Mouse (Mus musculus): ENCODE measurements around the gene Cnnm1.
A peak's percentile ranks its signal among the peaks of the same experiment; 100 is the strongest.
"Not testable (repeated sequence)": the region's sequence is repeated elsewhere in the genome, so short reads cannot be mapped to it uniquely, and the experiment has no call there.

Gene Cnnm1

GRCm38 (mm10) chr19:43465601-43466255 lies 25.5 kb downstream of the Cnnm1 start:
- no peak for DNase-seq (ENCODE audit: low spot score)

GRCm38 (mm10) chr19:43467927-43468685 lies 27.9 kb downstream of the Cnnm1 start:
- DNase-seq (ENCODE audit: low spot score) = no peak

GRCm38 (mm10) chr19:43469333-43469732 lies 29.1 kb downstream of the Cnnm1 start:
- DNase-seq (ENCODE audit: low spot score) = no peak

- DNase-seq (ENCODE audit: low spot score) = no peak
Observed at GRCm38 (mm10) chr19:43472331-43472730, 32.1 kb downstream of the Cnnm1 start.

- DNase-seq (ENCODE audit: low spot score) = no peak
Observed at GRCm38 (mm10) chr19:43472781-43473180, 32.5 kb downstream of the Cnnm1 start.

GRCm38 (mm10) chr19:43475642-43476041 lies 35.4 kb downstream of the Cnnm1 start:
- no peak for DNase-seq (ENCODE audit: low spot score)

- DNase-seq (ENCODE audit: low spot score) = no peak
Observed at GRCm38 (mm10) chr19:43476063-43476462, 35.8 kb downstream of the Cnnm1 start.

- DNase-seq (ENCODE audit: low spot score) = no peak
Observed at GRCm38 (mm10) chr19:43477436-43477835, 37.2 kb downstream of the Cnnm1 start.

GRCm38 (mm10) chr19:43478891-43479290 lies 38.7 kb downstream of the Cnnm1 start:
- peak; percentile 89 for DNase-seq (ENCODE audit: low spot score)

- DNase-seq (ENCODE audit: low spot score) = no peak
Observed at GRCm38 (mm10) chr19:43479431-43479830, 39.2 kb downstream of the Cnnm1 start.

- no peak for DNase-seq (ENCODE audit: low spot score)
Observed at GRCm38 (mm10) chr19:43480512-43480911, 40.3 kb downstream of the Cnnm1 start.

- peak; percentile 65 for DNase-seq (ENCODE audit: low spot score)
Observed at GRCm38 (mm10) chr19:43487429-43487828, 47.2 kb downstream of the Cnnm1 start.

GRCm38 (mm10) chr19:43493316-43493715 lies 53.1 kb downstream of the Cnnm1 start:
- not testable (repeated sequence) for DNase-seq (ENCODE audit: low spot score)

- no peak for DNase-seq (ENCODE audit: low spot score)
Observed at GRCm38 (mm10) chr19:43493878-43494277, 53.6 kb downstream of the Cnnm1 start.

GRCm38 (mm10) chr19:43494914-43495313 lies 54.7 kb downstream of the Cnnm1 start:
- DNase-seq (ENCODE audit: low spot score) = peak; percentile 51

GRCm38 (mm10) chr19:43495846-43496245 lies 55.6 kb downstream of the Cnnm1 start:
- peak; percentile 85 for DNase-seq (ENCODE audit: low spot score)

GRCm38 (mm10) chr19:43497440-43497839 lies 57.2 kb downstream of the Cnnm1 start:
- DNase-seq (ENCODE audit: low spot score) = no peak

GRCm38 (mm10) chr19:43498874-43499273 lies 58.6 kb downstream of the Cnnm1 start:
- no peak for DNase-seq (ENCODE audit: low spot score)

- DNase-seq (ENCODE audit: low spot score) = no peak
Observed at GRCm38 (mm10) chr19:43502630-43503029, 62.4 kb downstream of the Cnnm1 start.

- DNase-seq (ENCODE audit: low spot score) = not testable (repeated sequence)
Observed at GRCm38 (mm10) chr19:43503593-43503992, 63.4 kb downstream of the Cnnm1 start.

GRCm38 (mm10) chr19:43505441-43505840 lies 65.2 kb downstream of the Cnnm1 start:
- DNase-seq (ENCODE audit: low spot score) = no peak

GRCm38 (mm10) chr19:43510436-43511220 lies 70.4 kb downstream of the Cnnm1 start:
- DNase-seq (ENCODE audit: low spot score) = no peak
